In genomic region chr19:50487768-50488167, GRCm38 (mm10) we compare ENCODE assay signal across 8 mouse cellular contexts.
DNase-seq lines count a peak whose midpoint lies in the region; ATAC-seq and TF ChIP-seq lines count a peak whose summit lies in the region.

No protein-coding gene starts in this region.

- no peak for DNase-seq in heart, adult 8-10 months (ENCODE audit: low spot score)
- DNase-seq in layer of hippocampus, adult 2 months (ENCODE audit: low spot score in 2 of 2) = peak; percentile 63 to 84
- peak; percentile 49 to 74 for DNase-seq in lung, postnatal 4 days
- DNase-seq in telencephalon, adult 2 months (ENCODE audit: low read depth, low spot score) = peak; percentile 58
- DNase-seq in kidney, adult 2 months = no peak

- H3K4me2 ChIP-seq in heart, embryonic 11.5 days = peak overlapping the region; percentile 40
- H3K4me2 ChIP-seq in forebrain, embryonic 13.5 days = peak overlapping the region; percentile 45
- H3K4me2 ChIP-seq in kidney, embryonic 16.5 days (replicated peaks; ENCODE audit: low read depth, low read length) = no peak overlapping the region

- TF ChIP-seq CTCF in layer of hippocampus, adult 2 months (conservative IDR thresholded peaks at IDR 0.05) = no peak
- TF ChIP-seq CTCF in kidney, adult 2 months (conservative IDR thresholded peaks at IDR 0.05; ENCODE audit: insufficient read depth, insufficient read length, low read depth, low read length) = no peak

- WGBS in heart, embryonic 11.5 days (ENCODE audit: insufficient replicate concordance) = 22% methylated on average over 11 of the region's 11 CpGs
- 4% methylated on average over 11 of the region's 11 CpGs for WGBS in forebrain, embryonic 13.5 days
- WGBS in kidney, embryonic 16.5 days = 59% methylated on average over 11 of the region's 11 CpGs
- WGBS in kidney, adult 2 months = 61% methylated on average over 11 of the region's 11 CpGs

- no peak overlapping the region for H3K4me3 ChIP-seq in heart, embryonic 11.5 days (ENCODE audit: low read depth, low read length)
- H3K4me3 ChIP-seq in forebrain, embryonic 13.5 days = 0 out of 2 replicates have a peak overlapping the region, but pooled peaks have one; percentile 7
- peak overlapping the region; percentile 20; the same call in 1 of the 2 replicates for H3K4me3 ChIP-seq in layer of hippocampus, adult 2 months
- no peak overlapping the region for H3K4me3 ChIP-seq in kidney, embryonic 16.5 days (ENCODE audit: low read length)
- H3K4me3 ChIP-seq in kidney, adult 2 months (ENCODE audit: insufficient read depth, low read depth, low read length) = no peak overlapping the region

- no peak for TF ChIP-seq POLR2A in kidney, adult 2 months (IDR thresholded peaks at IDR 0.05; ENCODE audit: low read depth, low read length)

- no peaks in the 10 kb centered on the region for H3K4me1 ChIP-seq in heart, embryonic 11.5 days (ENCODE audit: control insufficient read depth, insufficient read depth, low read length)
- H3K4me1 ChIP-seq in forebrain, embryonic 13.5 days = peaks cover 41% of the 10 kb centered on the region
- H3K4me1 ChIP-seq in kidney, embryonic 16.5 days (ENCODE audit: insufficient read depth, low read length) = no peaks in the 10 kb centered on the region
- H3K4me1 ChIP-seq in kidney, adult 2 months (ENCODE audit: control insufficient read depth, insufficient read depth, low read length) = no peaks in the 10 kb centered on the region

- no peaks in the 10 kb centered on the region for H3K36me3 ChIP-seq in heart, embryonic 11.5 days (ENCODE audit: control insufficient read depth, insufficient read depth, low read length)
- no peaks in the 10 kb centered on the region for H3K36me3 ChIP-seq in forebrain, embryonic 13.5 days (ENCODE audit: poor library complexity, severe bottlenecking)
- H3K36me3 ChIP-seq in kidney, embryonic 16.5 days (ENCODE audit: insufficient read depth, low read length) = no peaks in the 10 kb centered on the region
- H3K36me3 ChIP-seq in kidney, adult 2 months (ENCODE audit: control insufficient read depth, insufficient read depth, low read length) = no peaks in the 10 kb centered on the region

- no peaks in the 10 kb centered on the region for H3K27me3 ChIP-seq in heart, embryonic 11.5 days (ENCODE audit: control insufficient read depth, insufficient read depth, low read length)
- no peaks in the 10 kb centered on the region for H3K27me3 ChIP-seq in forebrain, embryonic 13.5 days
- no peaks in the 10 kb centered on the region for H3K27me3 ChIP-seq in kidney, embryonic 16.5 days (ENCODE audit: insufficient read depth, low read length)
- no peaks in the 10 kb centered on the region for H3K27me3 ChIP-seq in kidney, adult 2 months (replicated peaks; ENCODE audit: control insufficient read depth, insufficient read depth, low read length)

- ATAC-seq in heart, embryonic 11.5 days (replicated peaks; ENCODE audit: insufficient number of reproducible peaks, low FRiP score, low TSS enrichment) = no peak
- peak; percentile 90 for ATAC-seq in forebrain, embryonic 13.5 days
- no peak for ATAC-seq in kidney, embryonic 16.5 days (ENCODE audit: low FRiP score, low TSS enrichment)

- no peak overlapping the region for H3K9ac ChIP-seq in heart, embryonic 11.5 days (ENCODE audit: low read depth, low read length)
- H3K9ac ChIP-seq in forebrain, embryonic 13.5 days = no peak overlapping the region
- H3K9ac ChIP-seq in kidney, embryonic 16.5 days (replicated peaks; ENCODE audit: low read length) = no peak overlapping the region

- no peak overlapping the region for H3K27ac ChIP-seq in heart, embryonic 11.5 days (ENCODE audit: low read depth, low read length)
- no peak overlapping the region; the same call in 1 of the 2 replicates for H3K27ac ChIP-seq in forebrain, embryonic 13.5 days
- H3K27ac ChIP-seq in layer of hippocampus, adult 2 months = no peak overlapping the region
- no peak overlapping the region for H3K27ac ChIP-seq in kidney, embryonic 16.5 days (ENCODE audit: low read length)
- H3K27ac ChIP-seq in kidney, adult 2 months (ENCODE audit: insufficient read depth, low read depth, low read length) = no peak overlapping the region

- no peaks in the 10 kb centered on the region for H3K9me3 ChIP-seq in heart, embryonic 11.5 days (replicated peaks; ENCODE audit: control insufficient read depth, low read length)
- no peaks in the 10 kb centered on the region for H3K9me3 ChIP-seq in forebrain, embryonic 13.5 days (replicated peaks)
- H3K9me3 ChIP-seq in kidney, embryonic 16.5 days (ENCODE audit: low read length) = no peaks in the 10 kb centered on the region

Comparison
In these comparisons a context has a peak if more than half of its experiments do, and no peak if none do; other contexts are left out.
1. H3K4me3 ChIP-seq: peak in forebrain, embryonic 13.5 days (single experiment) and layer of hippocampus, adult 2 months (single experiment); none in heart, embryonic 11.5 days (single experiment), kidney, embryonic 16.5 days (single experiment) and kidney, adult 2 months (single experiment).
2. DNase-seq: peak in layer of hippocampus, adult 2 months (2 of 2), lung, postnatal 4 days (2 of 2) and telencephalon, adult 2 months (single experiment); none in heart, adult 8-10 months (single experiment) and kidney, adult 2 months (single experiment).